Mouse (Mus musculus) myocyte (in vitro differentiated cells): Measurements from ENCODE around the gene C130026I21Rik. TPM values are rescaled to one million over a fixed set of nuclear protein-coding genes. Genes with fewer than 3 reads are reported as not detected.
"Not testable (repeated sequence)": the region's sequence is repeated elsewhere in the genome, so short reads cannot be mapped to it uniquely, and the experiment has no call there.

ENCODE experiments used
- H3K27me3 ChIP-seq: one replicate; pipeline ENCODE4 v1.6.1; 2011; ENCODE audit not compliant: control insufficient read depth, insufficient read depth, insufficient read length
- H3K36me3 ChIP-seq: one replicate; pipeline ENCODE4 v1.6.1; 2011; ENCODE audit not compliant: control insufficient read depth, insufficient read depth
- H3K4me2 ChIP-seq: one replicate; pipeline ENCODE4 v1.6.1; 2011; ENCODE audit warnings: low read depth, control low read depth
- H3K4me3 ChIP-seq: one replicate; pipeline ENCODE4 v1.5.1; 2011; ENCODE audit warnings: mild to moderate bottlenecking, control low read depth, moderate library complexity
- H3K79me2 ChIP-seq: one replicate; pipeline ENCODE4 v1.6.1; 2011; ENCODE audit not compliant: control insufficient read depth, insufficient read depth
- H3ac ChIP-seq: one replicate; pipeline ENCODE4 v1.6.1; 2011; ENCODE audit not compliant: control insufficient read depth, insufficient read length
- polyA plus RNA-seq: library from polyadenylated mRNA; unstranded; fragments of >200 nt; fragmentation: generic; extraction: Trizol; gene quantifications from one replicate; pipeline ENCODE4 v1.2.1, GENCODE M21; 2012; ENCODE audit warnings: missing spikeins

C130026I21Rik gene
- 0.52 TPM for polyA plus RNA-seq

- H3K36me3 ChIP-seq, H3ac ChIP-seq, H3K79me2 ChIP-seq, H3K4me3 ChIP-seq, H3K27me3 ChIP-seq, H3K4me2 ChIP-seq: not testable (repeated sequence)
These were observed at the start of gene C130026I21Rik for GRCm38 (mm10) chr1:85270466-85270865. TSS of gene C130026I21Rik (minus strand) at chr1:85270566.

GRCm38 (mm10) chr1:85287063-85287462 lies 16.7 kb upstream of the C130026I21Rik start:
- not testable (repeated sequence) for H3K4me3 ChIP-seq, H3K36me3 ChIP-seq, H3K4me2 ChIP-seq, H3ac ChIP-seq, H3K27me3 ChIP-seq, H3K79me2 ChIP-seq

- H3K36me3 ChIP-seq, H3K4me3 ChIP-seq, H3K27me3 ChIP-seq, H3K79me2 ChIP-seq, H3ac ChIP-seq, H3K4me2 ChIP-seq: not testable (repeated sequence)
These were observed 6.1 kb upstream of the C130026I21Rik start for GRCm38 (mm10) chr1:85276421-85276820.

- not testable (repeated sequence) for H3K79me2 ChIP-seq, H3K4me3 ChIP-seq, H3K36me3 ChIP-seq, H3K27me3 ChIP-seq, H3ac ChIP-seq, H3K4me2 ChIP-seq
These were observed 11.7 kb downstream of the C130026I21Rik start for GRCm38 (mm10) chr1:85258634-85259033.

GRCm38 (mm10) chr1:85255217-85255616 lies 15.1 kb downstream of the C130026I21Rik start:
- H3K4me2 ChIP-seq, H3K36me3 ChIP-seq, H3ac ChIP-seq, H3K79me2 ChIP-seq, H3K4me3 ChIP-seq, H3K27me3 ChIP-seq: not testable (repeated sequence)

GRCm38 (mm10) chr1:85251211-85251610 lies 19.2 kb downstream of the C130026I21Rik start:
- not testable (repeated sequence) for H3K36me3 ChIP-seq, H3K4me2 ChIP-seq, H3K4me3 ChIP-seq, H3K79me2 ChIP-seq, H3K27me3 ChIP-seq, H3ac ChIP-seq

- H3K36me3 ChIP-seq, H3ac ChIP-seq, H3K4me3 ChIP-seq, H3K4me2 ChIP-seq, H3K27me3 ChIP-seq, H3K79me2 ChIP-seq: not testable (repeated sequence)
These were observed 21.4 kb downstream of the C130026I21Rik start for GRCm38 (mm10) chr1:85248985-85249384.

GRCm38 (mm10) chr1:85246776-85247460 lies 23.4 kb downstream of the C130026I21Rik start:
- not testable (repeated sequence) for H3K4me2 ChIP-seq, H3K27me3 ChIP-seq, H3K79me2 ChIP-seq, H3ac ChIP-seq, H3K4me3 ChIP-seq, H3K36me3 ChIP-seq

GRCm38 (mm10) chr1:85246266-85246665 lies 24.1 kb downstream of the C130026I21Rik start:
- H3K36me3 ChIP-seq, H3ac ChIP-seq, H3K27me3 ChIP-seq, H3K4me3 ChIP-seq, H3K79me2 ChIP-seq, H3K4me2 ChIP-seq: not testable (repeated sequence)

GRCm38 (mm10) chr1:85244941-85245340 lies 25.4 kb downstream of the C130026I21Rik start:
- H3ac ChIP-seq, H3K27me3 ChIP-seq, H3K4me2 ChIP-seq, H3K79me2 ChIP-seq, H3K36me3 ChIP-seq, H3K4me3 ChIP-seq: not testable (repeated sequence)

GRCm38 (mm10) chr1:85243023-85243422 lies 27.3 kb downstream of the C130026I21Rik start:
- H3K27me3 ChIP-seq, H3ac ChIP-seq, H3K4me3 ChIP-seq, H3K4me2 ChIP-seq, H3K36me3 ChIP-seq, H3K79me2 ChIP-seq: not testable (repeated sequence)

- H3K4me2 ChIP-seq, H3K27me3 ChIP-seq, H3ac ChIP-seq, H3K79me2 ChIP-seq, H3K4me3 ChIP-seq, H3K36me3 ChIP-seq: not testable (repeated sequence)
These were observed 31.2 kb downstream of the C130026I21Rik start for GRCm38 (mm10) chr1:85239018-85239775.

- H3K4me3 ChIP-seq, H3K4me2 ChIP-seq, H3K36me3 ChIP-seq, H3K79me2 ChIP-seq, H3ac ChIP-seq, H3K27me3 ChIP-seq: not testable (repeated sequence)
These were observed 63.8 kb downstream of the C130026I21Rik start for GRCm38 (mm10) chr1:85206531-85206930.
